Mouse (Mus musculus) urinary bladder, adult 18-20 months (tissue): ENCODE data around the gene Coq5.

Experiments
- DNase-seq, 2 experiments: peaks; one replicate each; pipeline ENCODE4 v3.0.0; 2022; ENCODE audit warnings: low spot score in 2 of 2, mixed read lengths in 2 of 2

The Coq5 gene

GRCm38 (mm10) chr5:115279226-115280049 lies at the start of gene Coq5:
Coq5 (plus strand) TSS chr5:115279666.
- peak; percentile 79 to 92 for DNase-seq

GRCm38 (mm10) chr5:115230830-115231551 lies 48.5 kb upstream of the Coq5 start:
- no peak for DNase-seq

- no peak for DNase-seq
Measured at GRCm38 (mm10) chr5:115231552-115232120, 47.8 kb upstream of the Coq5 start.

GRCm38 (mm10) chr5:115232516-115232915 lies 47.0 kb upstream of the Coq5 start:
- DNase-seq = no peak

- no peak for DNase-seq
Measured at GRCm38 (mm10) chr5:115233031-115233780, 46.3 kb upstream of the Coq5 start.

- no peak for DNase-seq
Measured at GRCm38 (mm10) chr5:115234519-115234918, 44.9 kb upstream of the Coq5 start.

GRCm38 (mm10) chr5:115235323-115235771 lies 44.1 kb upstream of the Coq5 start:
- peak; percentile 48 to 61 for DNase-seq

- DNase-seq = peak; percentile 75 to 81
Measured at GRCm38 (mm10) chr5:115235786-115236263, 43.6 kb upstream of the Coq5 start, which contains the start of gene Pop5. Pop5 (plus strand) TSS chr5:115235836.

- peak; percentile 89 to 90 for DNase-seq
Measured at GRCm38 (mm10) chr5:115237803-115238728, 41.4 kb upstream of the Coq5 start.

GRCm38 (mm10) chr5:115238729-115239195 lies 40.7 kb upstream of the Coq5 start:
- no peak for DNase-seq

- DNase-seq = no peak
Measured at GRCm38 (mm10) chr5:115240191-115240590, 39.3 kb upstream of the Coq5 start.

GRCm38 (mm10) chr5:115255472-115255871 lies 24.0 kb upstream of the Coq5 start:
- no peak for DNase-seq

GRCm38 (mm10) chr5:115256909-115257546 lies 22.4 kb upstream of the Coq5 start:
- no peak for DNase-seq

- no peak for DNase-seq
Measured at GRCm38 (mm10) chr5:115260356-115260755, 19.1 kb upstream of the Coq5 start.

GRCm38 (mm10) chr5:115261141-115261540 lies 18.3 kb upstream of the Coq5 start:
- DNase-seq = no peak

GRCm38 (mm10) chr5:115261880-115262279 lies 17.6 kb upstream of the Coq5 start:
- no peak for DNase-seq

- no peak for DNase-seq
Measured at GRCm38 (mm10) chr5:115262502-115263291, 16.8 kb upstream of the Coq5 start.

GRCm38 (mm10) chr5:115266340-115266739 lies 13.1 kb upstream of the Coq5 start:
- DNase-seq = no peak
